Mouse (Mus musculus): Measurements from ENCODE around the gene Epb41. TPM values are rescaled to one million over a fixed set of nuclear protein-coding genes. Genes with fewer than 3 reads are reported as not detected.

Gene Epb41
- polyA plus RNA-seq, 1 experiment from 2014 or later, result 55.7 TPM

DNA sequence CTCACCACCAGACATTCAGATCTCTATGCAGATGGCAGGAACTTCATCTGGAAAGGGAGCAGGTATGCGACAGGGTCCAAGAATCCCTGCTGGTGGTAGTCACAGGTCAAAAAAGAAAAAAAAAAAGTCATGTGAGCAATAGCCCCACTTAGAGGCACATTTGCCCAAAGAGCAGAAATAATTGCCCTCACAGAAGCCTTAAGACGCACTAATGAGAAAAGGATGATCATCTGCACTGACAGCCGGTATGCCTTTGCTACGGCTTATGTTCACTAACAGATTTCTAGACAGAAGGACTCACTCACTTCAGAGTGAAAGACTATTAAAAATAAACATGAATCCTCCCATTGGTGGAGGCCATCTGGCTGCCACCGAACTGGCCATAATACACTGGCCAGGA, 24.4 kb upstream of the Epb41 start:
- WGBS, result 70% methylated on average over 5 of the region's 5 CpGs

DNA sequence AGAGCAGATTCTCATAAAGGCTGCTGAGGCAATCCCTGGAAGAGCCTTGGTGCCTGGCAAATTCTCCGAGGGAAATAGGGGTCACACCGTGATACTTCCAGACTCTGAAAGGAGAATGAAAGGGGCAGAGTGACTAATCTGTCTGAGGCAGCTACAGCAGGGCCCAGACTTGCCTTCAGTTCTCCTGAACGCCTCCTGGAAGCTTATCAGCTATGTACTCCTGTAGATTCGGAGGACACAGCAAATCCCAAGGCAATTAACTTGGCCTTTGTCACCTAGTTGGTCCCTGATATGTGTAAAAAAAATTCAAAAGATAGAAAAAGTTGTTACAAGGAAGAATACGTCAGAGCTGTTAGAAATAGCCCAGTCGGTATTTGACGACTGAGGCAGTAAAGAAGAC, 19.9 kb upstream of the Epb41 start:
- Histone ChIP-seq H3K9ac (ENCODE audit: low read length) (no peak overlapping the region), H3K4me2 (ENCODE audit: low read depth, low read length) (no peak overlapping the region), H3K4me3 (replicated peaks; ENCODE audit: low read length) (no peak overlapping the region), H3K27ac (ENCODE audit: low read length) (no peak overlapping the region), H3K36me3 (ENCODE audit: control insufficient read depth, insufficient read depth, low read length) (no peaks in the 10 kb centered on the region), H3K4me1 (ENCODE audit: control insufficient read depth, insufficient read depth, low read length) (peaks cover 6% of the 10 kb centered on the region; the same call in 1 of the 2 replicates), H3K9me3 (replicated peaks; ENCODE audit: control insufficient read depth, low read length) (no peaks in the 10 kb centered on the region), H3K27me3 (ENCODE audit: control insufficient read depth, insufficient read depth, low read length) (no peaks in the 10 kb centered on the region)
- WGBS, result 61% methylated on average over 7 of the region's 7 CpGs
- ATAC-seq (ENCODE audit: insufficient read depth, low FRiP score), result no peak

More for the DNA sequence above, 24.4 kb upstream of the Epb41 start:
- Histone ChIP-seq H3K4me3 (replicated peaks; ENCODE audit: low read length) (no peak overlapping the region), H3K27me3 (ENCODE audit: control insufficient read depth, insufficient read depth, low read length) (no peaks in the 10 kb centered on the region), H3K36me3 (ENCODE audit: control insufficient read depth, insufficient read depth, low read length) (no peaks in the 10 kb centered on the region), H3K27ac (ENCODE audit: low read length) (no peak overlapping the region), H3K9ac (ENCODE audit: low read length) (no peak overlapping the region), H3K4me2 (ENCODE audit: low read depth, low read length) (no peak overlapping the region), H3K4me1 (ENCODE audit: control insufficient read depth, insufficient read depth, low read length) (peaks cover 8% of the 10 kb centered on the region; the same call in 1 of the 2 replicates), H3K9me3 (replicated peaks; ENCODE audit: control insufficient read depth, low read length) (no peaks in the 10 kb centered on the region)
- ATAC-seq (ENCODE audit: insufficient read depth, low FRiP score), result no peak

DNA sequence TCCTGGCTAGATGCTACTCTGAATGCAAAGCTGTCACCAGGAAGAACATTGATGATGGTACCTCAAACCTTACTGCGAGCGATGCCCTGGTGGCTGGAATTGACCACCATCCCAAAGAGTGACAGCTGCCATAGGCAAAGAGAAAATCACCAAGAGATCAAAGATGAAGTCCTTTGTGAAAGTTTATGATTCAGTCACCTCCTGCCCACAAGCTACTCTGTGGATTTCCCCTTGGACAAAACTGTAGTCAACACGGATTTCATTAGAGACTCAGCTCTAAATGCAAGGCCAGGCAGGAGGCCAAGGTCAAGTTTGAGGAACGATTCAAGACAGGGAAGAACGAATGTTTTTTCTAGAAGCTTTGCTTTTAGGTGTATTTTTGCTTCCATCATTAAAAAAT, 18.8 kb upstream of the Epb41 start:
- no peak for ATAC-seq (ENCODE audit: insufficient read depth, low FRiP score)
- Histone ChIP-seq H3K36me3 (ENCODE audit: control insufficient read depth, insufficient read depth, low read length) (no peaks in the 10 kb centered on the region), H3K4me2 (ENCODE audit: low read depth, low read length) (no peak overlapping the region), H3K4me1 (ENCODE audit: control insufficient read depth, insufficient read depth, low read length) (peaks cover 6% of the 10 kb centered on the region; the same call in 1 of the 2 replicates), H3K27me3 (ENCODE audit: control insufficient read depth, insufficient read depth, low read length) (no peaks in the 10 kb centered on the region), H3K27ac (ENCODE audit: low read length) (no peak overlapping the region), H3K4me3 (replicated peaks; ENCODE audit: low read length) (no peak overlapping the region), H3K9ac (ENCODE audit: low read length) (no peak overlapping the region), H3K9me3 (replicated peaks; ENCODE audit: control insufficient read depth, low read length) (no peaks in the 10 kb centered on the region)
- WGBS, result 80% methylated on average over 5 of the region's 5 CpGs

DNA sequence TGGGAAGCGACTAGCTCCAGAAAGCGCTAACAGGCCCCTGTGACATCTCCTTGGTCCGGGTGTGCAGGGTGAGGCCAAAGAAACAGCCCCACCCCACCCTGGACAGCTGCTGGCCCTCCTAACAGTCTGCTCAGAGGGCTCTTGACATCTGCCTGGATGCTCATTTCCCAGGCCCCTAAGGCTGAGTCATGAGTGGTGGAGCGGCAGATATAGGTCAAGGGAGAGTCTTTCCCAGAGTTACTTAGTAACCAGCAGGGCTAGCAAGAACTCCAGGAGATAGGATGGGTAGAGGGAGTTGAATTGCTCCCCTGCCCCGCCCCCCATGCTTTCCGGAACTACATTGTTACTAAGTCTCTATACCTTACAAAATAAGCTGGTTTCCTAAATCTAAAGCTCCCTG, 18.0 kb upstream of the Epb41 start:
- Histone ChIP-seq H3K9ac (ENCODE audit: low read length) (no peak overlapping the region), H3K4me1 (ENCODE audit: control insufficient read depth, insufficient read depth, low read length) (peaks cover 6% of the 10 kb centered on the region; the same call in 1 of the 2 replicates), H3K27ac (ENCODE audit: low read length) (no peak overlapping the region), H3K4me3 (replicated peaks; ENCODE audit: low read length) (no peak overlapping the region), H3K36me3 (ENCODE audit: control insufficient read depth, insufficient read depth, low read length) (no peaks in the 10 kb centered on the region), H3K9me3 (replicated peaks; ENCODE audit: control insufficient read depth, low read length) (no peaks in the 10 kb centered on the region), H3K27me3 (ENCODE audit: control insufficient read depth, insufficient read depth, low read length) (no peaks in the 10 kb centered on the region), H3K4me2 (ENCODE audit: low read depth, low read length) (no peak overlapping the region)
- WGBS, result 68% methylated on average over 6 of the region's 6 CpGs
- ATAC-seq (ENCODE audit: insufficient read depth, low FRiP score), result 0 out of 2 replicates have a peak, but pooled peaks have one; percentile 10

DNA sequence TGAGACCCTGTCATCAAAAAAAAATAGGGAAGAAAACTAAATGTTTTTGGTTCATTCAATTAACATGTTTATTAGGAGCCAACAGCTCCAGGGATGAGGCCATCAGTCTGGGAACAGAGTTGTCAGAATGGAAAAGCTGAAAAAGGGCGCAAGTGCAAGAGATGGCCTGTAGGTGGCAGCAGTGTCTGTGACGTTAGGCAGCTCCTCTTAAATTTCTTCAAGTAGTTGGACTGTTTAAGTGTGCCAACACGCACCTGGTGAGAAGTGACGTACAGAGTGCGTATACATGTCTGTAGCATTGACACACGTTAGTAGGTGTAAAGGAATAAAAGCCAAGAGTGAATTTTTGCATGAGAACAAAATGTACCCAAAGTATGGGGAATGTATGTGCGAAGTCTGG, 13.8 kb upstream of the Epb41 start:
- Histone ChIP-seq H3K9ac (ENCODE audit: low read length) (no peak overlapping the region), H3K4me2 (ENCODE audit: low read depth, low read length) (no peak overlapping the region), H3K36me3 (ENCODE audit: control insufficient read depth, insufficient read depth, low read length) (no peaks in the 10 kb centered on the region), H3K27me3 (ENCODE audit: control insufficient read depth, insufficient read depth, low read length) (no peaks in the 10 kb centered on the region), H3K4me1 (ENCODE audit: control insufficient read depth, insufficient read depth, low read length) (no peaks in the 10 kb centered on the region), H3K9me3 (replicated peaks; ENCODE audit: control insufficient read depth, low read length) (no peaks in the 10 kb centered on the region), H3K4me3 (replicated peaks; ENCODE audit: low read length) (no peak overlapping the region), H3K27ac (ENCODE audit: low read length) (no peak overlapping the region)
- no peak for ATAC-seq (ENCODE audit: insufficient read depth, low FRiP score)
- WGBS, result 15% methylated on average over 7 of the region's 7 CpGs

DNA sequence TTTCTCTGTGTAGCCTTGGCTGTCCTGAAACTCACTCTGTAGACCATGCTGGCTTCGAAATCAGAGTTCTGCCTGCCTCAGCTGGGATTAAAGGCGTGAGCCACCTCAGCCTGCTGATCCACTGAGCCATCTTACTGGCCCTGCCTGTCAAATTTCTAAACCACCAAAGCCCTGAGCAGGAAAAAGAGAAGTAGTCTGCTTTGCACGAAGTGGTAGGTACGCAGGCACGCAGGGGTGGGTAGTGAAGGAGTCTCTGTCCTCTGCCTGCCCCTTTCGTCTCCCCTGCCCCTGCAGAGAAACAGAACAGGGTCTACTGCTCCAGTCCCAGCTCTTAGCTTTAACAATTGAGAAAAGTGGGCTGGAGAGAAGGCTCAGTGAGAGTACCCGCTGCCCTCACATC, 10.0 kb upstream of the Epb41 start:
- Histone ChIP-seq H3K4me1 (ENCODE audit: control insufficient read depth, insufficient read depth, low read length) (no peaks in the 10 kb centered on the region), H3K4me3 (replicated peaks; ENCODE audit: low read length) (no peak overlapping the region), H3K36me3 (ENCODE audit: control insufficient read depth, insufficient read depth, low read length) (no peaks in the 10 kb centered on the region), H3K9ac (ENCODE audit: low read length) (no peak overlapping the region), H3K27me3 (ENCODE audit: control insufficient read depth, insufficient read depth, low read length) (no peaks in the 10 kb centered on the region), H3K27ac (ENCODE audit: low read length) (no peak overlapping the region), H3K9me3 (replicated peaks; ENCODE audit: control insufficient read depth, low read length) (no peaks in the 10 kb centered on the region), H3K4me2 (ENCODE audit: low read depth, low read length) (no peak overlapping the region)
- 76% methylated on average over 7 of the region's 7 CpGs for WGBS
- no peak for ATAC-seq (ENCODE audit: insufficient read depth, low FRiP score)

DNA sequence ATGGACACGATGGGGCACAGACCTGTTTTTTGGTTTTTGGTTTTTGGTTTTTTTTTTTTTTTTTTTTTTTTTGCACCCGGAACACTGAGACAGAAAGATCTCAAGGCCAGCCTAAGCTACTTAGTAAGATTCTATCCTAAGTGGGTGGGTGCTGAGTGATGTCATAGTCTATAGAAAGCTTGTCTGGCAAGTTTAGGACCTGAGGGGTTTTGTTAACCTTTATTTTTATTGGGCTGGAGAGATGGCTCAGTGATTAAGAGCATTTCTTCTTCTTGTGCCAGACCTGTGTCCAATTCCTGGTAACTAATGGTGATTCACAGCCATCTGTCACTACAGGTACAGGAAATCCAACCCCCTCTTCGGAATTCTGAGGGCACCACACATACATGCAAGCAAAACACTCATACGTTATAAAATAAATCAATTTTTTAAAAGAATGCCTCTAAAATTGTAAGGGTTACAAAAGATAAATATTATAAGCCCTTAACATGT, 5.4 kb upstream of the Epb41 start:
- Histone ChIP-seq H3K27me3 (ENCODE audit: control insufficient read depth, insufficient read depth, low read length) (no peaks in the 10 kb centered on the region), H3K4me2 (ENCODE audit: low read depth, low read length) (no peak overlapping the region), H3K9me3 (replicated peaks; ENCODE audit: control insufficient read depth, low read length) (no peaks in the 10 kb centered on the region), H3K9ac (ENCODE audit: low read length) (no peak overlapping the region), H3K4me1 (ENCODE audit: control insufficient read depth, insufficient read depth, low read length) (peaks cover 19% of the 10 kb centered on the region; the same call in 1 of the 2 replicates), H3K36me3 (ENCODE audit: control insufficient read depth, insufficient read depth, low read length) (no peaks in the 10 kb centered on the region), H3K27ac (ENCODE audit: low read length) (no peak overlapping the region), H3K4me3 (replicated peaks; ENCODE audit: low read length) (no peak overlapping the region)
- ATAC-seq (ENCODE audit: insufficient read depth, low FRiP score), result no peak
- WGBS, result 58% methylated on average over 4 of the region's 4 CpGs

DNA sequence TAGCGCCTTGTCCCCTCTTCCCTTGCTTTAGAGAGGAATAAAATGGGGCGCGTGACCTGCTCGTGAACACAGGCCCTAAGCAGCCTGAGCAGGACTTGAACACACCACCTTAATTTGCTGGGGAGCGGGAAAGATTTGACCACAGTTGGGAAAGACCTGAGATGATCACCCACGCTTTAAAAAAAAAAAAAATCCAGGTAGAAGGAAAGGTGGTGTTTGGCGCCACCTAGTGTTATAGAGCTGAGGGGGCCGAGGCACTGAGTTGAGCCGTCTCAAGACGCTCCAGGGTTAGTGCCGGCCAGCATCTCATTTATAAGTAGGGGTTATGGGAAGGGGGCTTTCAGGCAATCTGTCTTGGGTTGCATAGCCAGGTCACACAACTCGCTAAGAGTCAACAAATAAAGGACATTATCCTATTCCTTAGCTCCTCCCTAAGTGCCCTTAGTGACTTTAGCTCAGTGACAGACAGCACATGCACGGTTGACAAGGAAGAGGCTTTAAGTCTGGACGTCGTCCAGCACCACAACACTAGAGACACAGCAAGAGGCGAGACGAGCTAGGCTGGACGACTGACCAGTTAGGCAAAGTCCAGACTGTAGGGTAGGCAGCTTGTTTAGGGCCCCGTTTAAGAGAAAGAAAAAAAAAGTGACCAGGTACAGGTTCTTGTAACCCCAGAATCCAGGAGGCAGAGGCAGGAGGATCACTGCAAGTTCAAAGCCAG, 4.6 kb upstream of the Epb41 start:
- Histone ChIP-seq H3K27me3 (ENCODE audit: control insufficient read depth, insufficient read depth, low read length) (no peaks in the 10 kb centered on the region), H3K9ac (ENCODE audit: low read length) (peak overlapping the region; percentile 38; the same call in 1 of the 2 replicates), H3K4me2 (ENCODE audit: low read depth, low read length) (no peak overlapping the region), H3K36me3 (ENCODE audit: control insufficient read depth, insufficient read depth, low read length) (no peaks in the 10 kb centered on the region), H3K4me1 (ENCODE audit: control insufficient read depth, insufficient read depth, low read length) (peaks cover 20% of the 10 kb centered on the region; the same call in 1 of the 2 replicates), H3K27ac (ENCODE audit: low read length) (no peak overlapping the region), H3K4me3 (replicated peaks; ENCODE audit: low read length) (no peak overlapping the region), H3K9me3 (replicated peaks; ENCODE audit: control insufficient read depth, low read length) (no peaks in the 10 kb centered on the region)
- ATAC-seq (ENCODE audit: insufficient read depth, low FRiP score), result no peak
- 11% methylated on average over 19 of the region's 19 CpGs for WGBS

DNA sequence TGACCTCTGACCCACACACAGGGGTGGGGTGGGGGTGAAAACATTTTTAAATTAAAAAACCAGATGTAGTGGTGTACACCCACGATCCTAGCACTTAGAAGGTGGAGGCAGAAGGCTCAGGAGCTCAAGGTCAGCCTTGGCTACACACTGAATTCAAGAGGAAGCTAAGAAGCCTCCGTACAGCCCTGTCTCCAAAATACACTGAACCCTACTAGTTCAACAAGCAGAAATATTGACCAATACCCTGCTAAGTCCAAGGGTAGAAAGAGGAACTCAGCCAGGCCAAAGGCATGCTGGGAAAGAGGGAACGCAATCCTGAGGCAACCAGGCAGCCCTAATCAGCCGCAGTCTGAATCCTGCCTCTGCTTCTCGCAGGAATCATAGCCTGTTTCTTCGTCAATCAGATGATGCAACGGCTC, 3.2 kb upstream of the Epb41 start:
- no peaks in the 10 kb centered on the region for H3K9me3 ChIP-seq (replicated peaks; ENCODE audit: control insufficient read depth, low read length)
- no peak for ATAC-seq (ENCODE audit: insufficient read depth, low FRiP score)
- H3K4me2 ChIP-seq (ENCODE audit: low read depth, low read length), result no peak overlapping the region
- no peak overlapping the region for H3K4me3 ChIP-seq (replicated peaks; ENCODE audit: low read length)
- H3K4me1 ChIP-seq (ENCODE audit: control insufficient read depth, insufficient read depth, low read length), result peaks cover 22% of the 10 kb centered on the region; the same call in 1 of the 2 replicates
- no peak overlapping the region for H3K9ac ChIP-seq (ENCODE audit: low read length)
- 60% methylated on average over 7 of the region's 7 CpGs for WGBS
- no peaks in the 10 kb centered on the region for H3K36me3 ChIP-seq (ENCODE audit: control insufficient read depth, insufficient read depth, low read length)
- H3K27ac ChIP-seq (ENCODE audit: low read length), result no peak overlapping the region
- no peaks in the 10 kb centered on the region for H3K27me3 ChIP-seq (ENCODE audit: control insufficient read depth, insufficient read depth, low read length)
